Mouse (Mus musculus) neutrophil, adult 5-6 weeks (primary cell): Measurements from ENCODE around the gene BC037034. TPM values are rescaled to one million over a fixed set of nuclear protein-coding genes. Genes with fewer than 3 reads are reported as not detected.

Experiments
- ATAC-seq: fragments of 151-379, 151-347 bp; 2 replicates; pipeline ENCODE4 v1.8.0; 2017; ENCODE audit warnings: mild to moderate bottlenecking, moderate TSS enrichment; ENCODE audit not compliant: insufficient number of reproducible peaks, poor library complexity, low FRiP score, severe bottlenecking; ENCODE audit errors: extremely low read depth
- total RNA-seq: library from RNA; stranded (forward); fragments of 200-1000 nt; gene quantifications from 2 replicates; pipeline ENCODE4 v1.2.3, GENCODE M21; 2017

BC037034 gene
- total RNA-seq = 77.2 and 79.3 TPM in 2 replicates

GRCm38 (mm10) chr5:138263260-138264206 lies at the start of gene BC037034:
Gene BC037034 (minus strand): TSS chr5:138264033.
- peak; percentile 91 for ATAC-seq

GRCm38 (mm10) chr5:138312795-138313194 lies 49.0 kb upstream of the BC037034 start:
- ATAC-seq = no peak

- no peak for ATAC-seq
Observed at GRCm38 (mm10) chr5:138299613-138300012, 35.8 kb upstream of the BC037034 start.

GRCm38 (mm10) chr5:138294158-138294557 lies 30.3 kb upstream of the BC037034 start:
- ATAC-seq = no peak

GRCm38 (mm10) chr5:138291638-138292037 lies 27.8 kb upstream of the BC037034 start:
- ATAC-seq = no peak

- ATAC-seq = no peak
Observed at GRCm38 (mm10) chr5:138287861-138288260, 24.0 kb upstream of the BC037034 start.

- no peak for ATAC-seq
Observed at GRCm38 (mm10) chr5:138283540-138283939, 19.7 kb upstream of the BC037034 start.

GRCm38 (mm10) chr5:138281798-138282197 lies 18.0 kb upstream of the BC037034 start:
- no peak for ATAC-seq

- no peak for ATAC-seq
Observed at GRCm38 (mm10) chr5:138280829-138281228, 17.0 kb upstream of the BC037034 start.

- no peak for ATAC-seq
Observed at GRCm38 (mm10) chr5:138280425-138280768, 16.6 kb upstream of the BC037034 start.

GRCm38 (mm10) chr5:138279585-138280424 lies 16.0 kb upstream of the BC037034 start, which contains the start of the genes Gm43720, Gpc2 and Stag3:
Gene Gm43720 (minus strand): TSS chr5:138279958.
Gene Gpc2 (minus strand): TSS chr5:138280005.
Gene Stag3 (plus strand): TSS chr5:138280240.
- ATAC-seq = peak; percentile 92

GRCm38 (mm10) chr5:138277994-138278393 lies 14.2 kb upstream of the BC037034 start:
- no peak for ATAC-seq

- no peak for ATAC-seq
Observed at GRCm38 (mm10) chr5:138275216-138276050, 11.6 kb upstream of the BC037034 start.

GRCm38 (mm10) chr5:138274186-138274585 lies 10.4 kb upstream of the BC037034 start:
- no peak for ATAC-seq

GRCm38 (mm10) chr5:138272409-138272923 lies 8.6 kb upstream of the BC037034 start, which contains the start of gene Gal3st4:
Gene Gal3st4 (minus strand): TSS chr5:138272840.
- ATAC-seq = no peak

- ATAC-seq = no peak
Observed at GRCm38 (mm10) chr5:138271232-138271631, 7.4 kb upstream of the BC037034 start.

- ATAC-seq = no peak
Observed at GRCm38 (mm10) chr5:138268980-138269379, 5.1 kb upstream of the BC037034 start.

- no peak for ATAC-seq
Observed at GRCm38 (mm10) chr5:138267114-138267513, 3.3 kb upstream of the BC037034 start.
